Mouse (Mus musculus) colon, adult 2 months (tissue): ENCODE measurements around the gene Dock6. TPM values are rescaled to one million over a fixed set of nuclear protein-coding genes. Genes with fewer than 3 reads are reported as not detected.

Source experiments
- polyA plus RNA-seq: library from polyadenylated mRNA; depleted of rRNA; stranded (reverse); fragments of >200 nt; gene quantifications from 2 replicates; pipeline ENCODE4 v1.2.3, GENCODE M21; 2012; rRNA removed

Dock6 gene
- polyA plus RNA-seq, result 98.9 and 106 TPM in 2 replicates

GRCm38 (mm10) chr9:21852128-21853091 is at the start of gene Dock6:
Gene Dock6, minus strand, starts transcription at chr9:21852635.

DNA sequence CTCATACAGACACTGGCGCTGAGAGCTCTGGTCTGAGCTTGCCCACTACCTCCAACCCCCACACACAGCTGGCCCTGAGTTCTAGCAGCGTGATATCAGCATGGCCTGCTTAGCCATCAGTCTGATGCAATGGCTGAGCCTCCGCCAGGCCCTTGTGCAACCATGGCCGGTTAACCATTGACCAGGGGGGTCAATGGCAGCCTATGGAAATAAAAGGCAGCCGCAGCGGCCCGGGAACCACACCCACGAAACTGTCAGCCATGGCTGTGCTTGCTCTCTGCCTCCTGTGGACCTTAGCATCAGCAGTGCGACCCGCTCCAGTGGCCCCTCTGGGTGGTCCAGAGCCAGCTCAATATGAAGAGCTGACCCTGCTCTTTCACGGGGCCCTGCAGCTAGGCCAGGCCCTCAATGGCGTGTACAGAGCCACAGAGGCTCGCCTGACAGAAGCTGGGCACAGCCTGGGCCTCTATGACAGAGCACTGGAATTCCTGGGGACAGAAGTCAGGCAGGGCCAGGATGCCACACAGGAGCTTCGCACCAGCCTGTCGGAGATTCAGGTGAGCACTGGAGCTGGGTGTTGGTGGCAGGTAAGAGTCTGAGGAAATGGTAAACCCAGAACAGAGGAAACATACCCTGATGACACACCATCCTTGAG is 17.1 kb downstream of the Dock6 start, which contains the start of gene Angptl8:
Angptl8 (plus strand) TSS at position 253 of the 655 bp plus-strand sequence.

DNA sequence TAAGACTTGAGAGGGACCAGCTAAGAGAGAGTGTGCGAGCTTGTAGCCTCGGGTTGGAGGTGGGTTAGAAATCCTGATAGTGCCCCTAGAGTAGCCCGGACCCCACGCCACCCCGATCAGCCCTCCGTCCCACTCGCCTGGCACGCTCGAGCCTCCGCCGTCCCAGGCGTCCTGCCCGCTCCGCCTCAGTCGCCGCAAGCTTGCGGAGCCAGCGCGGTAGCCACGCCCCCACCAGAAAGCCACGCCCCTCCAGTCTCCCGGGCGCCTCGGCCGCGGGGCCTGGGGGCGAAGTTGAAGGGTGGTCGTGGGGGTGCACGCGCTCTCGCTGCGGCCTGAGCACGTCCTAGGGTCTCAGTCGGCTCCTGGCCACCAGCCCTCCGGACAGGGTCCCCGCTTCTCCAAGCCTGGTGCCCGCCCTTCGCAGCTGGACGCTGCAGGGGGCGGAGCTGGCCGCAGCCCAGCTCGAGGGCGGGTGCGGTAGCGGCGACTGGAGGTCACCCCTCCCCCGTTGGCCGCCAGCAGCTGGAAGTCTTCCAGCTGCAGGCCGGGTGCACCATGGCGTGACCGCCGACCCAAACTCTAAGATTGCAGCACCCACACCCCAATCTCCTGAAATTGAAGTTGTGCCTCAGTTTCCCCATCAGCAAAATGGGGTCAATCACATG is 54.0 kb downstream of the Dock6 start, which contains the start of gene Kank2:
Kank2 (minus strand) TSS at position 400 of the 665 bp plus-strand sequence.

DNA sequence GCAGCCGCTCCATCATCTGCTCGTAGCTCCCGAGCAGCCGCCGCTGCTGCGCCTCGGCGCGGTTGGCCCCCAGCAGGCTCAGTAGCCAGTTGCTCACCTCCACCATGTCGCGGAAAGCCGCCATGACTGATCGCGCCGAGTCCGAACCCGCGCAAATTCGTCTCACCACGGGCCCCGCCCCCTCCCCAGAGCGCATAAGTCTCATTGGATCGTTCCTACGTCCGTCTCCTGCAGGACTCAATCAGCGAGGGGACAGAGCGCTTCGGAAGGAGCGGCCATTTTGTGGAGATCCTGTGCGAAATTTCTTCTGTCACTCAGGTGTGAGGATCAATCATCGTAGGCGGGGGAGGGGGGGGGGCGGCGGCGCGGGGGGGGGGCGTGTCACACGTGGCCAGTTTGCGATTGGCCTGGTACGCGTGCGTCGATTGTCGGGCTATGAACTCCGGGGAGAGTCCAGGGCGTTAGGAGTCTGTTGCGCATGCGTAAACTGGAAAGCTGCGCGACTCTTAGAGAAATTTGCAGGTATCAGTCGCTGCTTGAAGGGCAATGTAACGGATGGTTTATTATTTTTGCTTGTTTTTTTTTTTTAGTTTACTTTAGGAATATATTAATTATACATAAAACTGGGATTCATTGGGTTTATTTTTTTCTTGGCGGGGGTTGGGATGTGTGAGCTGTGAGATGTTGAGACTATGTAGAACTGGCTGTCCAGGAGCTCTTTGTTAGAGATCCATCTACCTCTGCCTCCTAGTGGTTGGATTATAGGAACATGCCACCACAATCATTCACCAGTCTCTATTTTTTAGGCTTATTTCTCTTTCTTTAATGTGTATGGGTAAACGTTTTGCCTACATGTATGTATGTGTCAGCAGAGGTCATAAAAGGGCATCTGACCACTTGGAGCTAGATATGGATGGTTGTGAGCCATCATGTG is 92.0 kb downstream of the Dock6 start, which contains the start of gene Spc24:
Spc24 (minus strand) TSS at position 149 of the 934 bp plus-strand sequence.

Other genes with a start within 250 kb of the Dock6 start
- gene Smarca4, start 236.5 kb downstream of the Dock6 start, polyA plus RNA-seq, result 40.3 and 42.5 TPM in 2 replicates
- 118 and 138 TPM in 2 replicates for gene Ldlr, start 129.2 kb downstream of the Dock6 start, polyA plus RNA-seq
- 16.7 and 19.3 TPM in 2 replicates for gene Spc24, start 92.3 kb downstream of the Dock6 start, polyA plus RNA-seq
- gene Kank2, start 53.9 kb downstream of the Dock6 start, polyA plus RNA-seq, result 70.7 and 71.0 TPM in 2 replicates
- gene Angptl8, start 17.1 kb downstream of the Dock6 start, polyA plus RNA-seq, result 3.7 TPM in 2 replicates
- 231 and 273 TPM in 2 replicates for gene Rab3d, start 65.6 kb upstream of the Dock6 start, polyA plus RNA-seq
- 3.5 and 4.3 TPM in 2 replicates for gene Ccdc159, start 74.8 kb upstream of the Dock6 start, polyA plus RNA-seq
- 140 and 146 TPM in 2 replicates for gene Tmem205, start 74.9 kb upstream of the Dock6 start, polyA plus RNA-seq
- 14.2 and 16.6 TPM in 2 replicates for gene Plppr2, start 84.4 kb upstream of the Dock6 start, polyA plus RNA-seq
- 10.7 and 11.4 TPM in 2 replicates for gene Swsap1, start 103.1 kb upstream of the Dock6 start, polyA plus RNA-seq
- gene Epor, start 110.9 kb upstream of the Dock6 start, polyA plus RNA-seq, result 2.7 and 3.2 TPM in 2 replicates
- 19.5 and 21.6 TPM in 2 replicates for gene Rgl3, start 136.8 kb upstream of the Dock6 start, polyA plus RNA-seq
- 0.09 and 0.17 TPM in 2 replicates for gene Ccdc151, start 150.0 kb upstream of the Dock6 start, polyA plus RNA-seq
- 93.8 and 123 TPM in 2 replicates for gene Prkcsh, start 150.2 kb upstream of the Dock6 start, polyA plus RNA-seq
- gene Elavl3, start 199.4 kb upstream of the Dock6 start, polyA plus RNA-seq, result 1.0 and 1.1 TPM in 2 replicates
- gene Gm49318, start 218.6 kb upstream of the Dock6 start, polyA plus RNA-seq, result not detected in 2 replicates
- 15.4 and 17.0 TPM in 2 replicates for gene Zfp653, start 218.7 kb upstream of the Dock6 start, polyA plus RNA-seq
- gene Ecsit, start 232.8 kb upstream of the Dock6 start, polyA plus RNA-seq, result 36.5 and 42.9 TPM in 2 replicates
- gene Cnn1, start 246.6 kb upstream of the Dock6 start, polyA plus RNA-seq, result 1,015 and 1,314 TPM in 2 replicates